29 mouse cellular contexts compared by ENCODE assay signal in the genomic region with DNA sequence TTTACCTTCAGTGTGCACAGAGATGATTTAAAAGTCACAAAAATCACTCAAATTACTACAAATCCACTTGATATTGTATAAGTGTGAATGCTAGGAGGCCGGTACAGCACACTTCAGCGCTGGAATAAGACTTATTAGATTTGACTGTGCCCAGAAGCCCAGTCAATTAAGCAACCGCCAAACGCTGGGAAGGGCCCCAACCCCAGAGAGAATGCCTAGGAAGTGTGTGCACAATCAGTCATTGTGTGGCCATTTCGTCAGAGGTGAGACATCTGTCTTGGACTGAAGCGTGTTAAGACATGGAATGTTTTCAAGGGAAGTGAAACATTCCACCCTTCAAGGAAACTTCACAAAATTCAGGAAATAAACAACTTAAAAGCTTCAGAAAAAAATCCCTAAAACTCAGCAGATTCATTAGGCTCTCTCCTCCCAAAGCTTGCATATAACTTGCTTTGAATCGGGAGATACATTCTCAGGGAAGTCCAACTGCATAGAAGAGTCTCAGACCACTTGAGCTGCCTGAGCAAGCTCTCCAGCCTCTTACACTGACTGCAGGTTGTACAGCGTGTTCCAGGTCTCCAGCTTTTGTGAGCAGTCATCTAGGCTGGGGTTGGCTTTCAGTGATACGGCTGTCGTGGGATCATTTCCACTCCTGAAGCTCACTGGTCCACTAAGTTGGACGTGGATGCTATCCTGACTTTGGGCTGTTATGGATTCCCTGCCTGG. TPM values are rescaled to one million over a fixed set of nuclear protein-coding genes. Genes with fewer than 3 reads are reported as not detected.
A peak's percentile ranks its signal among the peaks of the same experiment; 100 is the strongest.
DNase-seq lines count a peak whose midpoint lies in the region; ATAC-seq and TF ChIP-seq lines count a peak whose summit lies in the region.
"Had no signal": no experiment of that assay in that cellular context is flagged by ENCODE, and none has a peak within 500 bp of the region (broad histone marks: within the 10 kb centered on the region; RNA-seq: fewer than 3 reads in every experiment).

No protein-coding gene starts in this region.

- H3K4me2 ChIP-seq in embryonic facial prominence, embryonic 14.5 days (ENCODE audit: low read depth, low read length) = no peak overlapping the region
- H3K4me2 ChIP-seq: forebrain, embryonic 15.5 days; heart, embryonic 11.5 days; hindbrain, embryonic 12.5 days; intestine, embryonic 15.5 days; liver, embryonic 11.5 days; midbrain, embryonic 13.5 days; neural tube, embryonic 13.5 days; stomach, embryonic 15.5 days had no signal

- H3K36me3 ChIP-seq in embryonic facial prominence, embryonic 14.5 days (ENCODE audit: control insufficient read depth, insufficient read depth, low read length) = peaks cover 94% of the 10 kb centered on the region

- DNase-seq in layer of hippocampus, adult 2 months (ENCODE audit: low spot score in 2 of 2) = no peak
- no peak for DNase-seq in layer of hippocampus, adult 9-11 months
- peak; percentile 10 for DNase-seq in embryonic facial prominence, embryonic 14.5 days (ENCODE audit: low spot score)
- peak; percentile 52 for DNase-seq in gonadal fat pad, adult 2 months (ENCODE audit: low read depth)
- peak; percentile 28 for DNase-seq in lung, postnatal 25 days (ENCODE audit: low spot score)
- no peak for DNase-seq in gastrocnemius, postnatal 10 days
- no peak for DNase-seq in adrenal gland, adult (ENCODE audit: inconsistent age in 2 of 2, low spot score in 1 of 2)
- DNase-seq: adrenal gland, adult 2 months; cerebellum, adult 9-10 months; gastrocnemius, postnatal 25 days; heart, adult 18-20 months; heart, postnatal 36 days; kidney, adult 8-10 months; kidney, postnatal 4 days; right cerebral cortex, postnatal 14 days had no signal

- peak overlapping the region; percentile 33 for H3K27ac ChIP-seq in layer of hippocampus, adult 2 months
- H3K27ac ChIP-seq in embryonic facial prominence, embryonic 14.5 days (replicated peaks; ENCODE audit: low read depth, low read length) = no peak overlapping the region
- H3K27ac ChIP-seq: forebrain, embryonic 10.5 days; forebrain, embryonic 15.5 days; hindbrain, embryonic 12.5 days; hindbrain, postnatal 0 days; intestine, embryonic 15.5 days; kidney, postnatal 0 days; macrophage; midbrain, embryonic 13.5 days; neural tube, embryonic 13.5 days; stomach, embryonic 15.5 days had no signal

- no peaks in the 10 kb centered on the region for H3K9me3 ChIP-seq in embryonic facial prominence, embryonic 14.5 days (ENCODE audit: control insufficient read depth, low read length)
- H3K9me3 ChIP-seq: forebrain, embryonic 10.5 days; forebrain, embryonic 15.5 days; hindbrain, embryonic 12.5 days; intestine, embryonic 15.5 days; midbrain, embryonic 13.5 days; neural tube, embryonic 13.5 days; stomach, embryonic 15.5 days had no signal

- no peaks in the 10 kb centered on the region for H3K4me1 ChIP-seq in embryonic facial prominence, embryonic 14.5 days (ENCODE audit: control insufficient read depth, insufficient read depth, low read length)
- H3K4me1 ChIP-seq: forebrain, embryonic 10.5 days; forebrain, embryonic 15.5 days; hindbrain, embryonic 12.5 days; intestine, embryonic 15.5 days; midbrain, embryonic 13.5 days; neural tube, embryonic 13.5 days; stomach, embryonic 15.5 days had no signal

- H3K27me3 ChIP-seq in embryonic facial prominence, embryonic 14.5 days (replicated peaks; ENCODE audit: control insufficient read depth, insufficient read depth, low read length) = no peaks in the 10 kb centered on the region
- H3K27me3 ChIP-seq: forebrain, embryonic 15.5 days; hindbrain, embryonic 12.5 days; intestine, embryonic 15.5 days; midbrain, embryonic 13.5 days; neural tube, embryonic 13.5 days; stomach, embryonic 15.5 days had no signal

- no peak overlapping the region for H3K9ac ChIP-seq in embryonic facial prominence, embryonic 14.5 days (ENCODE audit: low read depth, low read length)
- H3K9ac ChIP-seq: forebrain, embryonic 15.5 days; hindbrain, embryonic 12.5 days; intestine, embryonic 15.5 days; midbrain, embryonic 13.5 days; neural tube, embryonic 13.5 days; stomach, embryonic 15.5 days had no signal

- 58% methylated on average over 11 of the region's 11 CpGs for WGBS in embryonic facial prominence, embryonic 14.5 days

- no peak overlapping the region for H3K4me3 ChIP-seq in layer of hippocampus, adult 2 months
- H3K4me3 ChIP-seq in embryonic facial prominence, embryonic 14.5 days (ENCODE audit: low read depth, low read length) = no peak overlapping the region
- H3K4me3 ChIP-seq: forebrain, embryonic 10.5 days; forebrain, embryonic 15.5 days; hindbrain, embryonic 12.5 days; intestine, embryonic 15.5 days; midbrain, embryonic 13.5 days; neural tube, embryonic 13.5 days; stomach, embryonic 15.5 days had no signal

- no peak for TF ChIP-seq CTCF in layer of hippocampus, adult 2 months (conservative IDR thresholded peaks at IDR 0.05)

- no peak for ATAC-seq in embryonic facial prominence, embryonic 14.5 days (ENCODE audit: low read depth)
- ATAC-seq: CD4-positive, CD25-positive, alpha-beta regulatory T cell, adult 4 months; forebrain, embryonic 15.5 days; hindbrain, postnatal 0 days; intestine, embryonic 15.5 days; midbrain, embryonic 13.5 days had no signal

RNA-seq across cellular contexts. Expression of a gene that starts 34.8 kb away (rescaled TPM):
- total RNA-seq in layer of hippocampus, adult 2 months (2021) = 100 to 1,000 TPM; 118 to 128 TPM
- polyA plus RNA-seq in embryonic facial prominence, embryonic 14.5 days (2014; fragmentation: Nextera tagmentation; extraction: Ambion mirVana) = 12.9 and 14.6 TPM in 2 replicates
- 6.1 and 6.8 TPM in 2 replicates for polyA plus RNA-seq in gonadal fat pad, adult 2 months (2012; rRNA removed)
- 1 to 10 TPM; 7.9 to 9.7 TPM for total RNA-seq in gastrocnemius, postnatal 10 days (2021)
- total RNA-seq: megakaryocyte-erythroid progenitor cell, adult 5-6 weeks had no signal
- polyA plus RNA-seq: CD4-positive, CD25-positive, alpha-beta regulatory T cell, adult 4 months; forebrain, embryonic 10.5 days; liver, embryonic 11.5 days; macrophage had no signal

RNA-seq across cellular contexts. Expression of a gene that starts 50.8 kb away (rescaled TPM):
- total RNA-seq in layer of hippocampus, adult 2 months (2021) = 10 to 100 TPM; 72.2 to 75.3 TPM
- polyA plus RNA-seq in embryonic facial prominence, embryonic 14.5 days (2014; fragmentation: Nextera tagmentation; extraction: Ambion mirVana) = 68.7 and 71.5 TPM in 2 replicates
- polyA plus RNA-seq in gonadal fat pad, adult 2 months (2012; rRNA removed) = 49.0 and 49.7 TPM in 2 replicates
- total RNA-seq in gastrocnemius, postnatal 10 days (2021) = 10 to 100 TPM in 1 of 2 experiments, 1 to 10 TPM in 1; 8.0 to 10.7 TPM

RNA-seq across cellular contexts. Expression of a gene that starts 56.7 kb away (rescaled TPM):
- 10 to 100 TPM; 50.9 to 51.0 TPM for total RNA-seq in layer of hippocampus, adult 2 months (2021)
- polyA plus RNA-seq in embryonic facial prominence, embryonic 14.5 days (2014; fragmentation: Nextera tagmentation; extraction: Ambion mirVana) = 6.0 and 7.7 TPM in 2 replicates
- 19.8 TPM in 2 replicates for polyA plus RNA-seq in gonadal fat pad, adult 2 months (2012; rRNA removed)
- total RNA-seq in gastrocnemius, postnatal 10 days (2021) = 10 to 100 TPM; 11.0 to 16.9 TPM

Comparison
In these comparisons a context has a peak if more than half of its experiments do, and no peak if none do; other contexts are left out.
1. DNase-seq: peak in embryonic facial prominence, embryonic 14.5 days (single experiment), gonadal fat pad, adult 2 months (single experiment) and lung, postnatal 25 days (single experiment); none in layer of hippocampus, adult 2 months (0 of 2), layer of hippocampus, adult 9-11 months (single experiment), gastrocnemius, postnatal 10 days (single experiment) and adrenal gland, adult (0 of 2).
2. RNA of a gene that starts 34.8 kb away (total RNA-seq): 118 to 128 TPM in layer of hippocampus, adult 2 months; 7.9 to 9.7 TPM in gastrocnemius, postnatal 10 days; every median in the first group is over 10 times any median in the second.
3. RNA of a gene that starts 50.8 kb away (total RNA-seq): 72.2 to 75.3 TPM in layer of hippocampus, adult 2 months; 8.0 to 10.7 TPM in gastrocnemius, postnatal 10 days; every median in the first group is over 4 times any median in the second.